Mouse (Mus musculus) spleen, adult 2 months (tissue): ENCODE data around the gene Ankmy2.

Experiments
- CTCF ChIP-seq: fragments of 200-500 bp; IDR thresholded peaks from 2 replicates; pipeline ENCODE4 v1.5.1; 2011; ENCODE audit warnings: mild to moderate bottlenecking, inconsistent platforms; ENCODE audit not compliant: insufficient read depth, insufficient read length, insufficient replicate concordance; ENCODE audit errors: extremely low read depth
- POLR2A ChIP-seq: fragments of 200-500 bp; IDR thresholded peaks from 2 replicates; pipeline ENCODE4 v1.6.1; 2011; ENCODE audit warnings: low read depth, low read length, inconsistent platforms

DNA sequence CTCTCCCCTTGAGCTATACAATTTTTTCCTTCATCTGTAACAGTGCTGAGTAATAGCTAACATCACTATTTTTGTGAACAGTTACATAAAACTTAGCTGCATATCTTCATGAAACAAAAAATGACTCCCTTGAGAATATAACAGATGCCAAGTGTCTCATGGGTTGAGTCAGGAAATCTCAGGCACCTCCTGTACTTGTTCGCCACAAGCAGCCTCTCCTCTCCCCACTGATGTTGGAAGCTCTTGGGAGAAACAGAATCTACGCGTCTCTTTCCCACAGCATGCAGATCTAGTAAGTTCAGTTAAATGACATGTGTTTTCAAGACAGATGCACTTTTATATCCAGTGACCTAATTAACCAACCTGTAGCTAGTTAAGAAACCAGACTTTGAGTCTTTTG, 44.8 kb upstream of the Ankmy2 start:
- no peak for TF ChIP-seq CTCF
- TF ChIP-seq POLR2A = no peak
